Mouse (Mus musculus) liver, adult 2 months (tissue): ENCODE data around the gene Cdc16. TPM values are rescaled to one million over a fixed set of nuclear protein-coding genes. Genes with fewer than 3 reads are reported as not detected.

Experiments used
- DNase-seq: peaks from one replicate; pipeline ENCODE4 v3.0.0-alpha.2; 2011; ENCODE audit warnings: low read depth, low spot score; ENCODE audit errors: extremely low read depth
- H3K27ac ChIP-seq: fragments of 200-500 bp; replicated peaks from 2 replicates; pipeline ENCODE4 v1.5.1; 2012; ENCODE audit warnings: low read depth, mild to moderate bottlenecking, control low read depth, inconsistent platforms, low read length; ENCODE audit not compliant: insufficient read depth
- H3K27me3 ChIP-seq: fragments of 200-500 bp; 2 replicates; pipeline ENCODE4 v1.6.1; 2012; ENCODE audit warnings: mild to moderate bottlenecking, moderate library complexity, low read length, inconsistent platforms; ENCODE audit not compliant: control insufficient read depth, insufficient read depth
- H3K36me3 ChIP-seq: fragments of 200-500 bp; 2 replicates; pipeline ENCODE4 v1.6.1; 2012; ENCODE audit warnings: low read length, inconsistent platforms; ENCODE audit not compliant: control insufficient read depth, insufficient read depth
- H3K4me1 ChIP-seq: fragments of 200-500 bp; 2 replicates; pipeline ENCODE4 v1.6.1; 2011; ENCODE audit warnings: low read length; ENCODE audit not compliant: control insufficient read depth, insufficient read depth
- H3K4me3 ChIP-seq: fragments of 200-500 bp; 2 replicates; pipeline ENCODE4 v1.5.1; 2011; ENCODE audit warnings: low read depth, mild to moderate bottlenecking, control low read depth, low read length, moderate library complexity; ENCODE audit not compliant: insufficient read depth
- H3K79me2 ChIP-seq: fragments of 200-500 bp; 2 replicates; pipeline ENCODE4 v1.6.1; 2012; ENCODE audit warnings: inconsistent platforms, mild to moderate bottlenecking, low read length, moderate library complexity; ENCODE audit not compliant: control insufficient read depth, insufficient read depth
- H3K9ac ChIP-seq: fragments of 200-500 bp; 2 replicates; pipeline ENCODE4 v1.6.1; 2012; ENCODE audit warnings: low read depth, mild to moderate bottlenecking, control low read depth, inconsistent platforms, low read length
- CTCF ChIP-seq: fragments of 200-500 bp; IDR thresholded peaks from 2 replicates; pipeline ENCODE4 v1.5.1; 2011; ENCODE audit warnings: low read depth, low read length, control low read depth
- POLR2A ChIP-seq: fragments of 200-500 bp; IDR thresholded peaks from 2 replicates; pipeline ENCODE4 v1.6.1; 2011; ENCODE audit warnings: low read length, control low read depth; ENCODE audit not compliant: insufficient read depth; ENCODE audit errors: extremely low read depth
- WGBS: fragments of 180-500 bp; shearing (Covaris S2); methylation state at CpG from one replicate; pipeline ENCODE4 v1.1.7; 2018; 5-methylcytosine and 5-hydroxymethylcytosine counted together
- polyA plus RNA-seq: library from polyadenylated mRNA; depleted of rRNA; stranded (reverse); fragments of >200 nt; gene quantifications from 2 replicates; pipeline ENCODE4 v1.2.3, GENCODE M21; 2012
- total RNA-seq: library from RNA; depleted of rRNA; stranded (reverse); fragments of >200 nt; gene quantifications from 2 replicates; pipeline ENCODE4 v1.2.3, GENCODE M21; 2014

The Cdc16 gene
- total and polyA plus RNA-seq, 2 experiments = 13.5 to 27.8 TPM

DNA sequence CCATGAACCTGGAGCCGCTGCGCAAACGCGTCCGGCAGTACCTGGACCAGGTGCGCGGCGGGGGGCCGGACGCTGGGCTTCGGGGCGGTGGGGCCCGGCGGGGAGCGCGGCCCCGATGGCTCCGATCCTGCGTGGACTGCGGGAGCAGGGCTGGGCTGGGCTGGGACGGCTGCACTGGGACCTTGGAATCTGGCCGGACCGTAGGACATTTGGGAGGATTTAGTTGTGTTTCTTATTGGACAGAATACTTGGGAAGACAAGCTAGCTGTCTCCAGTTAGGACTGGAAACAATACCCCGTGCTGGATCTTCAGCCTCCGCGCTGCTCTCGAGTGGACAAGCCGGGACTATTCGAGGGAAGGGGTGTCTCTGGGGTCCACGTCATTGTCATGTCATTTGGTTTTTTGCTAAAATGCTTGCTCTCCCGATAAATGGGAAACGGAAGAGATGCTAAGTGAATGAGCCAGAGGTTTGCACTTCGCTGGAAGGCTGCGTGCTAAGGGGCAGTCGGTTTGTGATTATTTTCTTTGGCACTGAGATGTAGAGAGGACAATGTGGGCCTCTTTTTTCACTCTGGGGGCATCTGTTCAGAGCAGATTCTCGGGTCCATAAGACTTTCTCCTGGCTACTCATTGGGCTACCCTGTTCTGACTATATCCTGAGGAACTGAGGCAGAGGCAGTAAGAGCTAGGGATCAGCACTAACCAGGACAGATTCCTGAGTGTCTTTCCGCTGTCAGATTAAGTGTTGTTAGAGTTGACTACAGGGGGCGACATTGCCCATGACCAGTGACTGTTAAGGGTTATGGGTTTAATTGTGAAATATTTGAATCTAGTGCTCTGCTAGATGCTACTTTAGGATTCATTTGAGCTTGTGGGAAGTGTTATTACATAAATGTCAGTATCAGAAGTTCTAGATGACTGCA is 590 bp downstream of the Cdc16 start:
- Histone ChIP-seq H3K4me3 (peak overlapping the region; percentile 93), H3K27ac (peak overlapping the region; percentile 52; the same call in 1 of the 2 replicates), H3K27me3 (no peaks in the 10 kb centered on the region), H3K36me3 (peaks cover 16% of the 10 kb centered on the region), H3K79me2 (0 out of 2 replicates have a peak, but pooled peaks cover 4% of the 10 kb centered on the region), H3K9ac (peak overlapping the region; percentile 98), H3K4me1 (peaks cover 2% of the 10 kb centered on the region; the same call in 1 of the 2 replicates)
- peak; percentile 55 for DNase-seq
- WGBS = under 1% methylated on average over 38 of the region's 38 CpGs
- TF ChIP-seq CTCF (no peak), POLR2A (no peak)

DNA sequence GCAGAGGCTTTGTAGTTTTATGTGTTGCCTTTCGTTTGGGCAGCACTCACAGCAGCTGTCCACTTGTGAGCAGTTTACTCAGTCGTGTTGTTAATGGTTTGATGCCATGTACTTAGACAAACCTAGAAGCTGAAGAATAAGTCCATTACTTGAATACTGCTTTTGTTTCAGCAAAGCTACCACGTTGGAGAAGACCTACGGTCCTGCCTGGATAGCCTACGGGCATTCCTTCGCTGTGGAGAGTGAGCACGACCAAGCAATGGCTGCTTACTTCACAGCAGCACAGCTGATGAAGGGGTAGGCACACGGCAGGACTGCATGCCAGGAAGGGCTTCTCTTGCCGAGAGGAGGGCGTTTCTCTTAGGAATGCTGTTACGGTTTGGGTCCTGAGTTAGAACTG is 11.7 kb downstream of the Cdc16 start:
- no peaks in the 10 kb centered on the region for H3K79me2 ChIP-seq
- WGBS = 87% methylated on average over 11 of the region's 11 CpGs
- H3K4me1 ChIP-seq = no peaks in the 10 kb centered on the region
- H3K9ac ChIP-seq = no peak overlapping the region
- no peaks in the 10 kb centered on the region for H3K27me3 ChIP-seq
- TF ChIP-seq CTCF (no peak), POLR2A (no peak)
- no peak overlapping the region for H3K27ac ChIP-seq
- DNase-seq = no peak
- no peak overlapping the region for H3K4me3 ChIP-seq
- H3K36me3 ChIP-seq = peaks cover 81% of the 10 kb centered on the region

DNA sequence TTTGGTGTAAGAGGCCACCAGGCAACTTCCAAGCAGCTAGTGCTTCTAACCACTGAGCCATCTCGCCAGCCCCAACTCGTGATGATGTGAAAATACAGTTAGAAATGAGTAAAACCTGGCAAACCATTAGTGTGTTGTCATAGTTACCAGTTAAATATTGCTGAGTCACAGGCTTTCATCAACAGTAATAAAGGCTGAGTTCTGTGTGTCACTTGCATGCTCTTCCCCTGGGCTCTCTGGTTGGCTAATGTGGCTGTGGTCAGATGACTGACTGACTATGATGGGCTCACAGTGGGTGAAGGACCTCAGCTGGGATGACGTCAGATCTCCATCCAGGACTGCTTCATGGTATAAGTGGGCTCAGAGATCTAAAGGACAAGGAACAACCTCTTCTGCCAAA is 23.1 kb downstream of the Cdc16 start:
- 61% methylated on average over 3 of the region's 3 CpGs for WGBS
- Histone ChIP-seq H3K27ac (no peak overlapping the region), H3K9ac (no peak overlapping the region), H3K4me3 (no peak overlapping the region), H3K36me3 (peaks cover 34% of the 10 kb centered on the region), H3K79me2 (no peaks in the 10 kb centered on the region), H3K4me1 (peaks cover 2% of the 10 kb centered on the region; the same call in 1 of the 2 replicates), H3K27me3 (no peaks in the 10 kb centered on the region)
- DNase-seq = no peak
- TF ChIP-seq POLR2A = no peak
- no peak for TF ChIP-seq CTCF

DNA sequence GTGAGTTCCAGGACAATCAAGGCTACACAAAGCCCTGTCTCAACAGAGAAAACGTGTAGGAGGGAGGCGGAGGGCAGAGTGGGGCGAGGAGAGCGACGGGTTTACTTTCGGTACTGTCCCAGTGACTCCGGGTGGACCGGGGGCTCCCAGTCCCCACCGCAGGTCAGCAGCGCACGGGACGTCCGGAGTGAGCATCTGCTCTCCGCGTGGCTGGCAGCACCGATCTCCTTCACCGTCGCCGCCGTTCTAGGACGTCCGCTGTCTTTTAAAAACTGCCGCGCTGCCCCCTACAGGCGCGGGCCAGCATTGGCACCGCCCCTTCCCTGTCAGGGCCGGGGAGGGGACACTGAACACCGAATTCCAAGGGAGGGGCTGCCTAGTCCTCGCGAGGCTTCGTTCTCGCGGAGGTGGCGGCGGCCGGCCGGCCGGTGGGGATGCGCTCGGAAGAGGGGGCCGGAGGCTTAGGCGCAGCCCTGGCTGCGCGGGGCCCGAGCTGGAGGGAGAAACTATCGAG is 27.8 kb downstream of the Cdc16 start, which contains the start of gene Upf3a:
Gene Upf3a, plus strand, starts transcription at position 366 of the 514 bp plus-strand sequence.
- H3K4me3 ChIP-seq = peak within 1 kb of the TSS; percentile 94
- H3K4me1 ChIP-seq = peaks cover 2% of the 10 kb centered on the region; the same call in 1 of the 2 replicates
- no peaks in the 10 kb centered on the region for H3K27me3 ChIP-seq
- peak within 1 kb of the TSS; percentile 93 for H3K9ac ChIP-seq
- under 1% methylated on average over 47 of the region's 47 CpGs for whole genome bisulfite sequencing
- peak; percentile 75 for DNase-seq
- H3K79me2 ChIP-seq = 0 out of 2 replicates have a peak, but pooled peaks cover 2% of the 10 kb centered on the region
- TF ChIP-seq POLR2A = no peak
- peak; percentile 76 for TF ChIP-seq CTCF
- H3K36me3 ChIP-seq = peaks cover 11% of the 10 kb centered on the region
- H3K27ac ChIP-seq = peak within 1 kb of the TSS; percentile 98

DNA sequence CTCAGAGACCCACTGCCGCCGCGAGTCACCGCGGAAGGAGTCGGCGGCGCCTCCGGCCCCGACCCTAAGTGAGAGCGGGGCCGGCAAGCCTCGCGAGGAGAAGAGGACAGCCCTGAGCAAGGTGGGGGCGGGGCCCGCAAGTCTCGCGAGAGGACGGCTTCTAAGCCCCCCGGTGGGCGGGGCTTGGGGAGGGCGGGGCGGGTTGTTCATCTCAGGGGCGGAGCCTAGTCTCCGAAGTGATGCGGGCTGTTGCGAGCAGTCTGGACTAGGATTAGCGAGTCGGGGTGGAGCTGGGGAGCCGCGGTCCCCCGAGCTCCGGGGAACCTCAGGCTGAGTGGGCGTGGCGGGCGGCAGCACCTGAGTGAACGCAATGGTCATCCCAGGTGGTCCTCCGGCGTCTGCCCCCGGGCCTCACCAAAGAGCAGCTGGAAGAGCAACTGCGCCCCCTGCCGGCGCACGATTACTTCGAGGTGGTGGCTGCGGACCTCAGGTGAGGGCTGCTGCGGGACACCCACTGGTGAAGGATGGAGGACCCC is 28.4 kb downstream of the Cdc16 start:
- Histone ChIP-seq H3K27me3 (no peaks in the 10 kb centered on the region), H3K9ac (peak overlapping the region; percentile 93), H3K27ac (peak overlapping the region; percentile 98), H3K79me2 (0 out of 2 replicates have a peak, but pooled peaks cover 2% of the 10 kb centered on the region), H3K4me1 (peaks cover 2% of the 10 kb centered on the region; the same call in 1 of the 2 replicates), H3K4me3 (peak overlapping the region; percentile 94), H3K36me3 (peaks cover 7% of the 10 kb centered on the region)
- DNase-seq = peak; percentile 76
- TF ChIP-seq POLR2A (peak; percentile 38; the same call in 1 of the 2 replicates), CTCF (peak; percentile 84)
- WGBS = under 1% methylated on average over 46 of the region's 47 CpGs
